Mouse (Mus musculus) layer of hippocampus, adult 8-10 months (tissue): ENCODE measurements around the gene Slc7a11. TPM values are rescaled to one million over a fixed set of nuclear protein-coding genes. Genes with fewer than 3 reads are reported as not detected.

Experiments
- DNase-seq, 2 experiments: peaks; one replicate each; pipeline ENCODE4 v3.0.0; 2022; ENCODE audit warnings: low spot score in 2 of 2
- total RNA-seq, 4 experiments: library from RNA; stranded (reverse); gene quantifications; 2 replicates each; pipeline ENCODE4 v1.2.4; 2022

The Slc7a11 gene
- total RNA-seq, 4 experiments from 2014 or later: 25.3 to 33.9 (median 32.0) TPM

GRCm38 (mm10) chr3:49867951-49868584, 575.3 kb downstream of the Slc7a11 start:
- no peak for DNase-seq

- DNase-seq: no peak
Measured at GRCm38 (mm10) chr3:49867147-49867950, 576.1 kb downstream of the Slc7a11 start.

GRCm38 (mm10) chr3:49866061-49866515, 577.3 kb downstream of the Slc7a11 start:
- no peak for DNase-seq

GRCm38 (mm10) chr3:49856797-49857196, 586.6 kb downstream of the Slc7a11 start:
- no peak for DNase-seq

GRCm38 (mm10) chr3:49854277-49854676, 589.1 kb downstream of the Slc7a11 start:
- no peak for DNase-seq

- no peak for DNase-seq
Measured at GRCm38 (mm10) chr3:49842971-49843370, 600.4 kb downstream of the Slc7a11 start.
